Mouse (Mus musculus): Measurements from ENCODE around the gene Ppia. TPM values are rescaled to one million over a fixed set of nuclear protein-coding genes. Genes with fewer than 3 reads are reported as not detected.
"Not testable (repeated sequence)": the region's sequence is repeated elsewhere in the genome, so short reads cannot be mapped to it uniquely, and the experiment has no call there.

Ppia gene
- polyA plus RNA-seq, 1 experiment from 2014 or later = 4,257 TPM

DNA sequence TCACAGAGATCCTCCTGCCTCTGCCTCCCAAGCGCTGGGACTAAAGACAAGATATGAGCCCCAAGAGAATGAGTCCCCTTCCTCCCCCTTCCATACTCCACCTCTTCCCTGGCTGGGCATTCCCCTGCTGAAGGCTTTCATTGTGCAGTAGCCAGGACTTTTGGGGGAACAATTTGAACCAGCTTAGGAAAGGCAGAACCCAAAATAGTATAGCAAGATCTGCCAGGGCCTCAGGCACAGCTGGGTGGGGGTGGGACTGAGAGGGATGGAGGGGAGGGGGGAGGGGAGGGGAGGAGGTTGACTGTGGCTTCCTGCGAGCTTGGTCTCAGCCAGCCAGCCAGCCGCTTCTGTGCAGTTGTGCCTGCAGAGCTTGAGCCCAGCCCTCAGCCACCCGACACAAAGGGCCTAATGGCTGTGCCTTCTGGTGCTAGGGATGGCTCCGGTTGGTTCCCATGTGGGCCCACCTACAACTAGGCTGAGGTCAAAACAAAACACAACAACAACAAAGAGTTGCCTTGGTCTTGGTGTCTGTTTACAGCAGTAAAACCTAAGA is 5.1 kb upstream of the Ppia start:
- H3K9ac ChIP-seq (replicated peaks; ENCODE audit: low read depth, low read length) = no peak overlapping the region
- no peak overlapping the region for H3K4me3 ChIP-seq (ENCODE audit: low read depth, low read length)
- H3K27ac ChIP-seq (ENCODE audit: low read depth, low read length) = no peak overlapping the region
- ATAC-seq (ENCODE audit: low read depth) = no peak
- WGBS = 37% methylated on average over 5 of the region's 5 CpGs
- peaks cover 8% of the 10 kb centered on the region for H3K36me3 ChIP-seq (ENCODE audit: control insufficient read depth, insufficient read depth, low read length)
- H3K4me2 ChIP-seq (ENCODE audit: low read depth, low read length) = no peak overlapping the region
- H3K9me3 ChIP-seq (ENCODE audit: control insufficient read depth, low read length) = no peaks in the 10 kb centered on the region
- no peaks in the 10 kb centered on the region for H3K27me3 ChIP-seq (ENCODE audit: control insufficient read depth, insufficient read depth, low read length)
- H3K4me1 ChIP-seq (ENCODE audit: control insufficient read depth, insufficient read depth, low read length) = no peaks in the 10 kb centered on the region; the same call in 1 of the 2 replicates

GRCm38 (mm10) chr11:6410755-6411154 is 4.5 kb upstream of the Ppia start:
- H3K4me3 ChIP-seq (ENCODE audit: low read depth, low read length); H3K27ac ChIP-seq (ENCODE audit: low read depth, low read length); H3K4me1 ChIP-seq (ENCODE audit: control insufficient read depth, insufficient read depth, low read length); H3K9ac ChIP-seq (replicated peaks; ENCODE audit: low read depth, low read length); H3K4me2 ChIP-seq (ENCODE audit: low read depth, low read length); H3K27me3 ChIP-seq (ENCODE audit: control insufficient read depth, insufficient read depth, low read length); H3K36me3 ChIP-seq (ENCODE audit: control insufficient read depth, insufficient read depth, low read length); ATAC-seq (ENCODE audit: low read depth); H3K9me3 ChIP-seq (ENCODE audit: control insufficient read depth, low read length): not testable (repeated sequence)
- 85% methylated on average over 5 of the region's 5 CpGs for WGBS

GRCm38 (mm10) chr11:6411684-6412083 is 3.6 kb upstream of the Ppia start:
- Histone ChIP-seq H3K4me1 (ENCODE audit: control insufficient read depth, insufficient read depth, low read length) (no peaks in the 10 kb centered on the region; the same call in 1 of the 2 replicates), H3K4me2 (ENCODE audit: low read depth, low read length) (no peak overlapping the region), H3K9me3 (ENCODE audit: control insufficient read depth, low read length) (no peaks in the 10 kb centered on the region), H3K9ac (replicated peaks; ENCODE audit: low read depth, low read length) (no peak overlapping the region), H3K36me3 (ENCODE audit: control insufficient read depth, insufficient read depth, low read length) (no peaks in the 10 kb centered on the region), H3K27ac (ENCODE audit: low read depth, low read length) (no peak overlapping the region), H3K27me3 (ENCODE audit: control insufficient read depth, insufficient read depth, low read length) (no peaks in the 10 kb centered on the region), H3K4me3 (ENCODE audit: low read depth, low read length) (no peak overlapping the region)
- no peak for ATAC-seq (ENCODE audit: low read depth)
- 5% methylated on average over 5 of the region's 5 CpGs for WGBS

- WGBS = over 99% methylated on average over 8 of the region's 12 CpGs
- no peak overlapping the region for H3K27ac ChIP-seq (ENCODE audit: low read depth, low read length)
- ATAC-seq (ENCODE audit: low read depth) = no peak
- no peak overlapping the region for H3K4me2 ChIP-seq (ENCODE audit: low read depth, low read length)
- no peak overlapping the region for H3K9ac ChIP-seq (replicated peaks; ENCODE audit: low read depth, low read length)
- no peaks in the 10 kb centered on the region for H3K27me3 ChIP-seq (ENCODE audit: control insufficient read depth, insufficient read depth, low read length)
- peaks cover 10% of the 10 kb centered on the region for H3K4me1 ChIP-seq (ENCODE audit: control insufficient read depth, insufficient read depth, low read length)
- H3K9me3 ChIP-seq (ENCODE audit: control insufficient read depth, low read length) = no peaks in the 10 kb centered on the region
- no peaks in the 10 kb centered on the region for H3K36me3 ChIP-seq (ENCODE audit: control insufficient read depth, insufficient read depth, low read length)
- no peak overlapping the region for H3K4me3 ChIP-seq (ENCODE audit: low read depth, low read length)
These were observed 2.0 kb upstream of the Ppia start for GRCm38 (mm10) chr11:6413264-6413663.

DNA sequence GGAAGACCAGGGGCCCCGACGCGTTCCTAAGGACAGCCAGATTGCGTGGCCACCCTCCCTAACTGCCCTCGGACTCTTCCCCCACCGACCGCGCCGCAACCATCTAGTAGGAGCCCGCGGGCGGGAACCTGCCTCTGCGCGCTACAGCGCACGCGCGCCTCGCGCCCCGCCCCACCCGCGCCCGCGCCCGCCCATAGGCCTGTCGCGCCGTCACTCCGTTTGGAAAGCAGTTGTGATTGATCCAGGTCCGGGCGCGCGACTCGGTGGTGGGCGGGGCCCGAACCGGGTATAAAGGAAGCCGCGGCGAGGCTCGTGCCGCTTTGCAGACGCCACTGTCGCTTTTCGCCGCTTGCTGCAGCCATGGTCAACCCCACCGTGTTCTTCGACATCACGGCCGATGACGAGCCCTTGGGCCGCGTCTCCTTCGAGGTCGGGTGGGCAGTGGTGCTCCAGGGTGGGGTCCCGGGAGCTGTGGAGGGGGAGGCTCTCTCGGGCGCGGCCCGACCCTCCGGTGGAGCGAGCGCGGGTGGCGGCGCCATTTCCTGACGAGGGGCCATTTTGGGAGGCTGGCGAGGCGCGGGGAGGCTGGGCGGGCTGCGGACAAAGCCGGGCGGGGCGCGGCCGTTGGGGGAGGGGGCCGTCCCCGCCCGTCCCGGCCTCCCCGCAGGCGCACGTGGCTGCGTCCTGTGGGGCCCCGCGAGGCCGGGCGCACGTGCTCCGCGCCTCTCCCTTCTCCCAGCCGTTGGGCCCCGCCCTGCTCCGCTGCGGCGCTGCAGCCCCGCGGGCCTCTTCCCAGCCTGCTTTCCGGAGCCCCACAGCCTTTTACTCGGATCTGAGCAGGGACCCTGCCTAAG is 535 bp downstream of the Ppia start:
- peaks cover 16% of the 10 kb centered on the region for H3K4me1 ChIP-seq (ENCODE audit: control insufficient read depth, insufficient read depth, low read length)
- WGBS = 0% methylated on average over 60 of the region's 102 CpGs
- no peaks in the 10 kb centered on the region for H3K27me3 ChIP-seq (ENCODE audit: control insufficient read depth, insufficient read depth, low read length)
- H3K27ac ChIP-seq (ENCODE audit: low read depth, low read length) = peak overlapping the region; percentile 97
- peak overlapping the region; percentile 91 for H3K4me2 ChIP-seq (ENCODE audit: low read depth, low read length)
- no peaks in the 10 kb centered on the region for H3K9me3 ChIP-seq (ENCODE audit: control insufficient read depth, low read length)
- H3K4me3 ChIP-seq (ENCODE audit: low read depth, low read length) = peak overlapping the region; percentile 90
- H3K9ac ChIP-seq (replicated peaks; ENCODE audit: low read depth, low read length) = peak overlapping the region; percentile 97
- peaks cover 18% of the 10 kb centered on the region for H3K36me3 ChIP-seq (ENCODE audit: control insufficient read depth, insufficient read depth, low read length)
- peak; percentile 96 for ATAC-seq (ENCODE audit: low read depth)

- Histone ChIP-seq H3K4me2 (ENCODE audit: low read depth, low read length) (peak overlapping the region; percentile 91), H3K4me3 (ENCODE audit: low read depth, low read length) (peak overlapping the region; percentile 90), H3K4me1 (ENCODE audit: control insufficient read depth, insufficient read depth, low read length) (peaks cover 16% of the 10 kb centered on the region), H3K27me3 (ENCODE audit: control insufficient read depth, insufficient read depth, low read length) (no peaks in the 10 kb centered on the region), H3K27ac (ENCODE audit: low read depth, low read length) (peak overlapping the region; percentile 97), H3K9me3 (ENCODE audit: control insufficient read depth, low read length) (no peaks in the 10 kb centered on the region), H3K36me3 (ENCODE audit: control insufficient read depth, insufficient read depth, low read length) (peaks cover 23% of the 10 kb centered on the region), H3K9ac (replicated peaks; ENCODE audit: low read depth, low read length) (peak overlapping the region; percentile 97)
- peak; percentile 61 for ATAC-seq (ENCODE audit: low read depth)
- 2% methylated on average over 30 of the region's 30 CpGs for WGBS
These were observed 1.3 kb downstream of the Ppia start for GRCm38 (mm10) chr11:6416405-6417034.

GRCm38 (mm10) chr11:6417069-6417468 is 1.8 kb downstream of the Ppia start:
- Histone ChIP-seq H3K4me3 (ENCODE audit: low read depth, low read length) (peak overlapping the region; percentile 90), H3K36me3 (ENCODE audit: control insufficient read depth, insufficient read depth, low read length) (peaks cover 23% of the 10 kb centered on the region), H3K27me3 (ENCODE audit: control insufficient read depth, insufficient read depth, low read length) (no peaks in the 10 kb centered on the region), H3K9ac (replicated peaks; ENCODE audit: low read depth, low read length) (peak overlapping the region; percentile 97; the same call in 1 of the 2 replicates), H3K27ac (ENCODE audit: low read depth, low read length) (no peak overlapping the region), H3K9me3 (ENCODE audit: control insufficient read depth, low read length) (no peaks in the 10 kb centered on the region), H3K4me2 (ENCODE audit: low read depth, low read length) (peak overlapping the region; percentile 91), H3K4me1 (ENCODE audit: control insufficient read depth, insufficient read depth, low read length) (peaks cover 16% of the 10 kb centered on the region)
- 54% methylated on average over 2 of the region's 2 CpGs for WGBS
- no peak for ATAC-seq (ENCODE audit: low read depth)

GRCm38 (mm10) chr11:6417490-6417889 is 2.2 kb downstream of the Ppia start:
- no peaks in the 10 kb centered on the region for H3K9me3 ChIP-seq (ENCODE audit: control insufficient read depth, low read length)
- H3K9ac ChIP-seq (replicated peaks; ENCODE audit: low read depth, low read length) = peak overlapping the region; percentile 97; the same call in 1 of the 2 replicates
- H3K4me3 ChIP-seq (ENCODE audit: low read depth, low read length) = peak overlapping the region; percentile 90
- no peak for ATAC-seq (ENCODE audit: low read depth)
- no peak overlapping the region for H3K27ac ChIP-seq (ENCODE audit: low read depth, low read length)
- peak overlapping the region; percentile 91 for H3K4me2 ChIP-seq (ENCODE audit: low read depth, low read length)
- peaks cover 23% of the 10 kb centered on the region for H3K36me3 ChIP-seq (ENCODE audit: control insufficient read depth, insufficient read depth, low read length)
- peaks cover 16% of the 10 kb centered on the region for H3K4me1 ChIP-seq (ENCODE audit: control insufficient read depth, insufficient read depth, low read length)
- H3K27me3 ChIP-seq (ENCODE audit: control insufficient read depth, insufficient read depth, low read length) = no peaks in the 10 kb centered on the region

DNA sequence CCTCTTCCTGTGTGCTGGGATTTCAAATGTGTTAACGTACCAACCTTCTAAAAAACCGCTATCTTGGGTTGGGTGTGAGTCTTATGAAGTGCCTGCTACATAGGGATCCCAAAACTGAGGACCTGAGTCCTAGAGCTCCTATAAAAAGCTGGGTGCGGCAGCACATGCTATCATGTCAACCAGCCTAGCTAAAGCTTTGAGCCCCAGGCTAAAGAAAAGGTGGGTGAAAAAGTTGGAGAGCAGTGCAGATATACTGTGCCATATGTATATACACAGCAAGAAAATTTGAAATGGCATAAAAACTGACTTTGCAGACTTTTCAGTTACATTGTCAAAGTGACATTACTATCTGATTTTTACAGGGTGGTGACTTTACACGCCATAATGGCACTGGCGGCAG is 3.5 kb downstream of the Ppia start:
- ATAC-seq (ENCODE audit: low read depth) = no peak
- Histone ChIP-seq H3K27ac (ENCODE audit: low read depth, low read length) (no peak overlapping the region), H3K4me2 (ENCODE audit: low read depth, low read length) (no peak overlapping the region), H3K36me3 (ENCODE audit: control insufficient read depth, insufficient read depth, low read length) (peaks cover 36% of the 10 kb centered on the region), H3K4me3 (ENCODE audit: low read depth, low read length) (no peak overlapping the region), H3K9ac (replicated peaks; ENCODE audit: low read depth, low read length) (no peak overlapping the region), H3K9me3 (ENCODE audit: control insufficient read depth, low read length) (no peaks in the 10 kb centered on the region), H3K27me3 (ENCODE audit: control insufficient read depth, insufficient read depth, low read length) (no peaks in the 10 kb centered on the region), H3K4me1 (ENCODE audit: control insufficient read depth, insufficient read depth, low read length) (peaks cover 16% of the 10 kb centered on the region)
- 91% methylated on average over 5 of the region's 5 CpGs for WGBS

Measured in neural tube, embryonic 14.5 days (tissue).